ENCODE assay signal across 28 mouse cellular contexts in genomic region chr12:52424336-52425034, GRCm38 (mm10).
A peak's percentile ranks its signal among the peaks of the same experiment; 100 is the strongest.
DNase-seq lines count a peak whose midpoint lies in the region; ATAC-seq and TF ChIP-seq lines count a peak whose summit lies in the region.
"Had no signal": no experiment of that assay in that cellular context is flagged by ENCODE, and none has a peak within 500 bp of the region (broad histone marks: within the 10 kb centered on the region; RNA-seq: fewer than 3 reads in every experiment).

No protein-coding gene starts in this region.

- TF ChIP-seq CTCF in lung, embryonic 14.5 days (IDR thresholded peaks at IDR 0.05; ENCODE audit: low read depth), result no peak

- ATAC-seq in lung, embryonic 14.5 days (ENCODE audit: insufficient read depth), result no peak
- ATAC-seq in common myeloid progenitor, adult 5-6 weeks (replicated peaks; ENCODE audit: low read depth, poor library complexity, severe bottlenecking), result peak; percentile 47
- ATAC-seq: activated CD4-positive, CD25-positive, alpha-beta regulatory T cell, adult 4 months; forebrain, embryonic 14.5 days; inflammation-experienced regulatory T-cells, adult 6 months; midbrain, embryonic 16.5 days had no signal

- no peak overlapping the region for H3K9ac ChIP-seq in lung, embryonic 14.5 days
- H3K9ac ChIP-seq: heart, embryonic 13.5 days; hindbrain, embryonic 14.5 days; limb, embryonic 12.5 days; stomach, embryonic 15.5 days had no signal

- DNase-seq in heart, adult 11 months, result peak; percentile 75
- DNase-seq in heart, postnatal 10 days, result no peak
- peak; percentile 17 for DNase-seq in lung, embryonic 14.5 days
- no peak for DNase-seq in lung, postnatal 4 days
- no peak for DNase-seq in gastrocnemius, adult 18-20 months (ENCODE audit: low spot score)
- DNase-seq in spleen, adult 12 weeks (ENCODE audit: low spot score), result no peak
- DNase-seq: adrenal gland, adult 8-10 months; cerebellum, adult 2 months; cerebellum, postnatal 25 days; gastrocnemius, postnatal 14 days; heart, adult 2 months; kidney, adult 18-20 months; kidney, postnatal 10 days; lung, adult 18-20 months; lung, postnatal 14 days; thymus, postnatal 25 days had no signal

- WGBS in lung, embryonic 14.5 days, result 72% methylated on average over 3 of the region's 3 CpGs

- H3K4me1 ChIP-seq in lung, embryonic 14.5 days (ENCODE audit: insufficient read depth), result no peaks in the 10 kb centered on the region
- H3K4me1 ChIP-seq: limb, embryonic 12.5 days; stomach, embryonic 15.5 days had no signal

- no peaks in the 10 kb centered on the region for H3K27me3 ChIP-seq in lung, embryonic 14.5 days (ENCODE audit: insufficient read depth, low read length)
- H3K27me3 ChIP-seq: heart, embryonic 13.5 days; limb, embryonic 12.5 days; stomach, embryonic 15.5 days had no signal

- H3K36me3 ChIP-seq in lung, embryonic 14.5 days (ENCODE audit: insufficient read depth), result no peaks in the 10 kb centered on the region
- H3K36me3 ChIP-seq: G1E; heart, embryonic 13.5 days; limb, embryonic 12.5 days; stomach, embryonic 15.5 days had no signal

- H3K4me3 ChIP-seq in lung, embryonic 14.5 days (ENCODE audit: low read depth, low read length), result no peak overlapping the region
- H3K4me3 ChIP-seq: heart, adult 2 months; heart, embryonic 13.5 days; limb, embryonic 12.5 days; myocyte; stomach, embryonic 15.5 days had no signal

- no peak overlapping the region for H3K27ac ChIP-seq in lung, embryonic 14.5 days (ENCODE audit: low read depth)
- H3K27ac ChIP-seq: heart, adult 2 months; heart, embryonic 13.5 days; hindbrain, embryonic 14.5 days; limb, embryonic 12.5 days; stomach, embryonic 15.5 days had no signal

- H3K9me3 ChIP-seq in lung, embryonic 14.5 days (ENCODE audit: low read depth, low read length), result no peaks in the 10 kb centered on the region
- H3K9me3 ChIP-seq: G1E; heart, embryonic 13.5 days; limb, embryonic 12.5 days; stomach, embryonic 15.5 days had no signal

- intact Hi-C loops in heart, postnatal 10 days (cut with DNase I), result no loop called here

- H3K4me2 ChIP-seq in lung, embryonic 14.5 days, result no peak overlapping the region
- H3K4me2 ChIP-seq: heart, embryonic 13.5 days; hindbrain, embryonic 14.5 days; limb, embryonic 12.5 days; liver, embryonic 11.5 days; stomach, embryonic 15.5 days had no signal

Comparison
In these comparisons a context has a peak if more than half of its experiments do, and no peak if none do; other contexts are left out.
1. DNase-seq: peak in heart, adult 11 months (single experiment) and lung, embryonic 14.5 days (single experiment); none in heart, postnatal 10 days (0 of 2), lung, postnatal 4 days (0 of 2), gastrocnemius, adult 18-20 months (single experiment) and spleen, adult 12 weeks (single experiment).